Mouse (Mus musculus): ENCODE data around the gene Zfp385a. TPM values are rescaled to one million over a fixed set of nuclear protein-coding genes. Genes with fewer than 3 reads are reported as not detected.
A peak's percentile ranks its signal among the peaks of the same experiment; 100 is the strongest.

Gene Zfp385a
- polyA plus RNA-seq, 1 experiment from 2014 or later: 14.4 TPM

DNA sequence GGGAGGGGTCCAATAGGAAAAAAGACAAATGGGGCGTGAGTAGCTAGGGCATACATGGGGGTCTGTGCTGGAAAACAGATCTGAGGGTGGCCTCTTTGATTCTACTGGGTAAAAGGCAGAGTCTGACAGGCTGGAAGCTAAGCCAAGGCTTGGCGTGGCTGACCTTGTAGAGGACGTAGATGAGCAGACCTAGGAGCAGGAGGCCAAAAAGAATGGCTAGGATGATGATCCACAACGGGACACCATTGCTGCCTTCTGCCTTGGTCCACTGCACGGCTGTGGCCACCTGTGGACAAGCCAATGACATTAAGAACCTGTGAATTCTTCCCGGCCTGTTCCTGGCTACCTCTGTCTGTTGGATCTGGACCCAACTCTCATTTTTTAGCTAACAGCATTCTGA lies 5.9 kb upstream of the Zfp385a start:
- H3K27ac ChIP-seq: no peak overlapping the region

DNA sequence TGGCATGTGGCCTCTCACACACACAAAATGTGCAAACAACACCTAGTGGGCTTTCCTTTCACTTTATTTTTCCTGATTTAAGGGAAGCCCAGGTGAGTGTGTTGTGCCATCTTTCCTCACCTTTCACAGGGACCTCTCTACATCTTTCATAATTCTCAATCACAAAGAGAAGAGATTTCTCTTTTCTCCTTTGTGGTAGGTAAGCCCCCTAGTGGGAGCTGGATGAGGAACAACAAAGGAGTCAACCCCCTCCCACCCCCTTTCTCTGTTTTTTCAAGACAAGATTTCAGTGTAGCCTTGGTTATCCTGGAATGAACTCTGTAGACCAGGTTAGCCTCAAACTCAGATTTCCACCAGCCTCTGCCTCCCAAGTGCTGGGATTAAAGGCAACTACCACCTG lies 3.7 kb upstream of the Zfp385a start:
- Histone ChIP-seq H3K4me3 (replicated peaks) (no peak overlapping the region), H3K9me3 (replicated peaks) (no peaks in the 10 kb centered on the region), H3K4me1 (peaks cover 30% of the 10 kb centered on the region), H3K27ac (no peak overlapping the region), H3K4me2 (no peak overlapping the region), H3K9ac (no peak overlapping the region), H3K36me3 (peaks cover 48% of the 10 kb centered on the region), H3K27me3 (peaks cover 37% of the 10 kb centered on the region)
- no peak for ATAC-seq (replicated peaks; ENCODE audit: low FRiP score)

More for the DNA sequence above, 5.9 kb upstream of the Zfp385a start:
- H3K36me3 ChIP-seq: peaks cover 70% of the 10 kb centered on the region
- H3K9ac ChIP-seq: no peak overlapping the region
- no peak for ATAC-seq (replicated peaks; ENCODE audit: low FRiP score)
- H3K4me3 ChIP-seq (replicated peaks): no peak overlapping the region
- H3K9me3 ChIP-seq (replicated peaks): no peaks in the 10 kb centered on the region
- H3K27me3 ChIP-seq: peaks cover 15% of the 10 kb centered on the region
- H3K4me1 ChIP-seq: peaks cover 10% of the 10 kb centered on the region
- WGBS: 88% methylated on average over 6 of the region's 6 CpGs
- H3K4me2 ChIP-seq: no peak overlapping the region

DNA sequence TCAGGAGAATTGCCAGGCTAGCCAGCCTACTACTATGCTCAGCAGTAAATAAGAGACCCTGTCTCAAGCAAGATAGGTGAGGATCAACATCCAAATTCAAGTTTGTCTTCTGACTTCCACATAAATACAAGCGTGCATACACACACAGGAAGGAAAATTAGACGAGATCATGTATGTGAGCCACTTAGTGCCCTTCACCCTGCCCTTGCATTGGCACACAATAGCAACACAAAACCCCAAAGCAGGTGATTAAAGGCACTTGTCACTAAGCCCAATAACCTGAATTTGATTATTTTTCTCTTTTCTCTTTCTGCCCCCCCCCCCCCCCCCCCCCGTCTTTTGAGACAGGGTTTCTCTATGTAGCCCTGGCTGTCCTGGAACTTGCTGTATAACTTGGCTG lies 3.1 kb upstream of the Zfp385a start:
- peaks cover 30% of the 10 kb centered on the region for H3K4me1 ChIP-seq
- H3K27ac ChIP-seq: no peak overlapping the region
- no peak overlapping the region for H3K9ac ChIP-seq
- WGBS: 75% methylated on average over 3 of the region's 3 CpGs
- H3K4me3 ChIP-seq (replicated peaks): no peak overlapping the region
- peaks cover 44% of the 10 kb centered on the region for H3K36me3 ChIP-seq
- no peak for ATAC-seq (replicated peaks; ENCODE audit: low FRiP score)
- no peaks in the 10 kb centered on the region for H3K9me3 ChIP-seq (replicated peaks)
- H3K27me3 ChIP-seq: peaks cover 43% of the 10 kb centered on the region
- H3K4me2 ChIP-seq: no peak overlapping the region

DNA sequence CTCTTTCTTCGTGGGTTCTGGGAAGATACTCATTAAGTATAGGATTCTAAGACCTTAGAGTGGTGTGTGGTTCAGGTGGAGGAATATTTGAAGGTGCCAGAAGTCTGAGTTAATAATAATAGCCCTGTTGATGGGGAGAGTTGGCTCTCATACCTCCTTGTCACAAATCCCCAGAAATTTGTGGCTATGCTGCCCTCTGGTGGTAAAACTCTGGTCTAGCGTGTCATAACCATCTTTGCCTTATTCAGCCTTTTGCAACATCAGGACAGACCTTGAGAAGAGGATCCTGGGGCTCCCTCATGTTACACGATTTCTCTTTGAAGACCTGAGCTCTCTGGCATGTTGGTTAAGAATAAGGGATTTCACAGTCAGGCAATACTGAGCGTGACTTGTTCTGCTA lies 2.5 kb upstream of the Zfp385a start:
- H3K27ac ChIP-seq: no peak overlapping the region
- no peak overlapping the region for H3K9ac ChIP-seq
- H3K4me1 ChIP-seq: peaks cover 34% of the 10 kb centered on the region
- ATAC-seq (replicated peaks; ENCODE audit: low FRiP score): no peak
- peaks cover 49% of the 10 kb centered on the region for H3K27me3 ChIP-seq
- H3K9me3 ChIP-seq (replicated peaks): no peaks in the 10 kb centered on the region
- H3K4me3 ChIP-seq (replicated peaks): no peak overlapping the region
- H3K4me2 ChIP-seq: no peak overlapping the region
- 21% methylated on average over 4 of the region's 4 CpGs for WGBS
- H3K36me3 ChIP-seq: peaks cover 38% of the 10 kb centered on the region

DNA sequence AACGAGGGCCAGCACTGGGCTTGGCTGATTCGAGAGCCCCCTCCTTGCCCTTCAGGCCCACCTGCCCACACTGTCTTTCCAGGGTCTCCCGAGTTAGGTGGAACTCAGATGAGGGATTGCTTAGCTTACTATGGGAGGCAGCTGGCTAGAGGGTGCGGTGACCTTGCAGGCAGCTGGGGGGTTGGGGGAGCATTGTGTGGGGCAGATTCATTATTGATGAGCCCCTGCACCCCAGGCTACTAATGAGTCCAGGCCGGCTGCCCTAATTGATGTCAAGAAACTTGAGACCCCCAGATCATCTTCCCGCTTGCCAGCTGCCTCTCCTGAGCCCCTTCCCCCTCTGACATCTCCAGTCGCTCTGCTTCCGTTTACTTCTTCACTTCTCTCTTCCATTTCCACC lies 1.7 kb upstream of the Zfp385a start:
- Histone ChIP-seq H3K27me3 (peaks cover 54% of the 10 kb centered on the region), H3K9me3 (replicated peaks) (no peaks in the 10 kb centered on the region), H3K4me1 (peaks cover 37% of the 10 kb centered on the region), H3K4me2 (no peak overlapping the region), H3K27ac (no peak overlapping the region), H3K4me3 (replicated peaks) (no peak overlapping the region), H3K9ac (no peak overlapping the region), H3K36me3 (peaks cover 31% of the 10 kb centered on the region)
- 24% methylated on average over 8 of the region's 8 CpGs for WGBS
- no peak for ATAC-seq (replicated peaks; ENCODE audit: low FRiP score)

DNA sequence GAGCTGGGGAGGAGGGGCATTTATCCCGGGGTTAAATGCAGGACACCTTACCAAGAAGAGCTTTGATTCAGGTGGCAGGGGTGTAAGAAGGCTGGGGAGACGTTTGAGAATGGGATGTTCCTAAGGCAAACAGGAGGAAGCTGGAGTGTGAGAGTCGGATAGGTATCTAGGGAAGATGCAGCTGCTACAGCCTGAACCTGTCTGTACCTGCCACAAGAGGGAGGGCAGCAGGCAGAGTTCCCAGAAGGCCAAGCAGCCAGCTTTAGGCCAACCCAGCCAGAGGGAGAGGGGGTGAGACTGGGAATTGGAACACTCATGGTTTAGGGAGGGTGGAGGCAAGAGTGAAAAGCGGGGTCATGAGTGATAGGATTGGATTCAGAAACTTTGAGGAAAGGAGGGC lies 893 bp upstream of the Zfp385a start:
- no peak for ATAC-seq (replicated peaks; ENCODE audit: low FRiP score)
- H3K9me3 ChIP-seq (replicated peaks): no peaks in the 10 kb centered on the region
- H3K4me2 ChIP-seq: no peak overlapping the region
- H3K4me3 ChIP-seq (replicated peaks): no peak overlapping the region
- WGBS: 30% methylated on average over 4 of the region's 4 CpGs
- H3K27me3 ChIP-seq: peaks cover 55% of the 10 kb centered on the region
- peaks cover 23% of the 10 kb centered on the region for H3K36me3 ChIP-seq
- H3K27ac ChIP-seq: no peak overlapping the region
- H3K9ac ChIP-seq: no peak overlapping the region
- H3K4me1 ChIP-seq: peaks cover 39% of the 10 kb centered on the region

DNA sequence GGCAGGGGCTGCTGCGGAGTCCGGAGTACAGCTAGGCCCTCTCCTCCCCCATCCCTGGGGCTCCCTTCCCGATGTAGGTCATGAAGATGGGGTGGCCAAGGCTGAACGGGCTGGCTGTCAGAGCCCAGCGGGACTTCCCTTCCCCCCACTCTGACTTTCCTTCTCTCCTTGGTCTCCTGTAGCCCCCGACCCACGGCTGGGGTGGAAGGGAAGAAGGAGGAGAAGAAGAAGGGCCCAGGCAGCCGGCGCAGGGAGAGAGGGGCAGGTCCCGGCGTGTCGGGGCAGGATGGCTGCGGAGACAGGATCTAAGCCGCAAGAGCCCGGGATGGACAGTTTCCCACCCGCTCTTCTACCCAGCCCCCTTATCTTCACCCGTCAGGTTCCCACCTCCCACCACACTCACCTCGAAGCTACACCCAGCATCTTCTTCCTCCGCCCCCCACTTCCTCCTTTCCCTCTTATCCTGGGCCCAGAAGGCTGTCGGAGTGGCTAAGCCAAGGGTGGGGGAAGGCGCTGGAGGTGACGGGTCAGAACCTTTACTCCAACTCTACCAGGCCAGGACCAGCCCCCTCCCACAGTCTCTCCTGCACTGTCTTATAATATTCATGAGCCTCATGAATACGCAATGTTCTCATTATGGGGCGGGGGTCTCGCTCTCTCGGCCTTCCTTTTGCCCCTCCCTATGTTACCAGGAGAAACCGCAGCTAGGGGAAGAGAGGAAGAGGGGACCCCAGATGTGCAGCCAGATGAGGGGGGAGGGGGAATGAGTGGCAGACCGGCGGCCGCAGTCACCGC lies 530 bp downstream of the Zfp385a start:
- Histone ChIP-seq H3K4me3 (replicated peaks) (peak overlapping the region; percentile 67), H3K4me1 (peaks cover 51% of the 10 kb centered on the region), H3K9me3 (replicated peaks) (no peaks in the 10 kb centered on the region), H3K27ac (no peak overlapping the region), H3K4me2 (peak overlapping the region; percentile 95), H3K36me3 (peaks cover 9% of the 10 kb centered on the region), H3K9ac (peak overlapping the region; percentile 52), H3K27me3 (peaks cover 64% of the 10 kb centered on the region)
- peak; percentile 13; the same call in 1 of the 2 replicates for ATAC-seq (replicated peaks; ENCODE audit: low FRiP score)
- WGBS: 4% methylated on average over 28 of the region's 31 CpGs

DNA sequence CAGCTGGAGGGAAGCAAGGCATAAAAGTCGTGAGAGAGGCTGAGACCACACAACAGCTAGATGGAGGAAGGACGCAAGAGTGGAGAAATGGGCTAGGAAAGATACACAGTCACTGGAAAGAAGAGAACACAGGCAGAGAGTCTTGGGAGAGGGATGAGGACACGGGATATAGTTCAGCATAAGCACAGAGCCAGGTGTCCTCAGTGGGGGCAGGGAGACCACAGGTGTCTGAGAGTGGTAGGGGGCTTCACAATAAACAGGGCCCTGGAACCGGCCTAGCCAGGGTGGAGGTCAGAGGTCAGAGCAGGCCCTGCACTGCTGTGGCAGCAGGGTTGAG lies 1.1 kb downstream of the Zfp385a start:
- WGBS: 44% methylated on average over 4 of the region's 4 CpGs
- peaks cover 57% of the 10 kb centered on the region for H3K4me1 ChIP-seq
- no peak overlapping the region for H3K27ac ChIP-seq
- peak overlapping the region; percentile 67; the same call in 1 of the 2 replicates for H3K4me3 ChIP-seq (replicated peaks)
- no peak overlapping the region for H3K9ac ChIP-seq
- H3K9me3 ChIP-seq (replicated peaks): no peaks in the 10 kb centered on the region
- peaks cover 3% of the 10 kb centered on the region for H3K36me3 ChIP-seq
- ATAC-seq (replicated peaks; ENCODE audit: low FRiP score): no peak
- peaks cover 64% of the 10 kb centered on the region for H3K27me3 ChIP-seq
- H3K4me2 ChIP-seq: peak overlapping the region; percentile 95

DNA sequence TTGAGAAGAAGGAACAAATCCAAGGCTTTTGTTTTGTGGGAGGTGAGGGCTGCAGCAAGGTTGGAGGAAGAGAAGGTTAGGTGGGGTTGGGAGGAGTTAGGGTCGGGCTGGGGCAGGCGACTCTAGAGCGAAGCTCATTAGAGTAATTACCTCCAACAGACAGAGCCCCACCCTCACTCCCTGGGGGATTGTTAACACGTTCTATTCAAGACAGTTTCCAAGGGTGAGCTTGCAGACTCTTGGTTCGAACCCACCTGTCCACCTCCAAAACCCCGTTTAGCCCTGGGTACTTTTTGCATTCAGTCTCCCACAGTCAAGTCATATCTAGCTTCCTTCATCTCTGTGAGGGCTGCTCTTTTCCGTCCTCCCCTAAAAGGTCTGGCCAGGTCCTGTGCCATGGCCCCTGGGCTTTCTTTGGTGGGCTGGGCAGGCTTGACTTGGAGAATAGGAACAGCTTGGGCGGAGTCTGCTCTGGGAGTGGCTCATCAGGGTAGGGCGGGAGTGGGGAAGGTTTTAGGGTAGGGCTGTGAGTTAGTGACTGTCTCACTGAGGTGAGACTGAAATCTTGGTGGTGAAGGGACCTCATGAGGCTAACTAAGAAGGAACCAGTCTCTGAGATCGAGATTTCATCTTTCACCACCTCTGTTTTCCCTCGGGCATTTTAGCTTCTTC lies 2.8 kb downstream of the Zfp385a start:
- H3K4me2 ChIP-seq: no peak overlapping the region
- no peaks in the 10 kb centered on the region for H3K36me3 ChIP-seq
- H3K9ac ChIP-seq: no peak overlapping the region
- H3K27ac ChIP-seq: no peak overlapping the region
- H3K9me3 ChIP-seq (replicated peaks): no peaks in the 10 kb centered on the region
- ATAC-seq (replicated peaks; ENCODE audit: low FRiP score): no peak
- peaks cover 62% of the 10 kb centered on the region for H3K27me3 ChIP-seq
- H3K4me1 ChIP-seq: peaks cover 66% of the 10 kb centered on the region
- 20% methylated on average over 11 of the region's 11 CpGs for WGBS
- no peak overlapping the region for H3K4me3 ChIP-seq (replicated peaks)

DNA sequence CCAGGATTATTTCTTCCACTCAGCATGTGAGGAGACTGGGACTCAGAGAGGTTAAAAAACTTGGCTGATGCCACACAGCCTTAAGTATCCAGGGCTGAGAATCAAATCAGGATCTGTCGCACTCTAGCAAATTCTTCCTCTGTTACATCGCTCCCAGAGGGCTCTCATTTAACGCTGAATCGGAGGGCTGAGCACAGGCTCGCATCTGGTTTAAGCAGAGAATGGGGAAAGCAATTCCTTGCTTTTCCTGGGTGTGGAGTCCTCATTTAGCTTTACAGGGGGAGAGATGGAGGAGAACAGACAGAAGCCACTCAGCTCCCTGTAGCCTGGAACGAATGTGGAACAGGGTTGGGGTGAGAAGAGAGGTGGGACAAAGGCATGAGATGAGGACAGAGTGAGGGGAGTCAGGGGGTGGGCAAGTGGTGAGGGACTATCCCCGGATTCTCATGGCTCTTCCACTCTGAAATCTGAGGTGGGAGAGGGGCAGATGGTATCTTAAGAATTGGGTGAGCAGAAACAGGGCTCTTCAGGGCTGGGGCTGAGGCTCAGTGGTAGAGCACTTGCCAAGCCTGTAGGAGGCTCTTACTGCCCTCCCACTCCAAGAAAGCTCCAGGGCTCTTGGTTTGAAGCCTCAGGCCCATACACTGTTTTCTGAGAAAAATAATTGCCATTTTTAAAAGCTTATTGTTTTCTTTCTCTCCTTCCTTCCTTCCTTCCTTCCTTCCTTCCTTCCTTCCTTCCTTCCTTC lies 4.2 kb downstream of the Zfp385a start:
- no peak for ATAC-seq (replicated peaks; ENCODE audit: low FRiP score)
- Histone ChIP-seq H3K27ac (no peak overlapping the region), H3K9me3 (replicated peaks) (no peaks in the 10 kb centered on the region), H3K27me3 (peaks cover 48% of the 10 kb centered on the region), H3K9ac (no peak overlapping the region), H3K4me1 (peaks cover 54% of the 10 kb centered on the region), H3K36me3 (no peaks in the 10 kb centered on the region), H3K4me3 (replicated peaks) (no peak overlapping the region), H3K4me2 (no peak overlapping the region)
- WGBS: 25% methylated on average over 7 of the region's 7 CpGs

DNA sequence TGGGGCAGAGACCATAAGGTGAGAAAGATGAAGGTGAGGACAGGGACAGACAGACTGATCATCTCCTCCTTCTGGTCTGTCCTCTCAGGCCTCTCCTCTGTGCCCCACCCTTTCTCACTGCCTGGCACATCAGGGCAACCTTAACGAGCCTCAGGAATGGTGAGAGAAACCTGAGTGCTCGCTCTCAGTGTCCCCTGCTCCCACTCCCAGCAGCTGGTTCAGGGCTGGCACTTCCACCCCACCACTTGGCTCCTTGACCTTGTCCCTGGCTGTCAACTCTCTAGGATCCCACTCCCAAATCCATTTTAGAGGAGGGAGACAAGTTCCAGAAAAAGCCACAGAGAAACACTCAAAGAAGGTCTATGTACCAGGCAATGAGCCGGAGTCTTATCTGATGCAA lies 4.9 kb downstream of the Zfp385a start:
- Histone ChIP-seq H3K4me2 (no peak overlapping the region), H3K9ac (no peak overlapping the region), H3K36me3 (no peaks in the 10 kb centered on the region), H3K4me3 (replicated peaks) (no peak overlapping the region), H3K4me1 (peaks cover 48% of the 10 kb centered on the region), H3K27me3 (peaks cover 41% of the 10 kb centered on the region), H3K9me3 (replicated peaks) (no peaks in the 10 kb centered on the region), H3K27ac (no peak overlapping the region)
- WGBS: 47% methylated on average over 3 of the region's 3 CpGs
- no peak for ATAC-seq (replicated peaks; ENCODE audit: low FRiP score)

DNA sequence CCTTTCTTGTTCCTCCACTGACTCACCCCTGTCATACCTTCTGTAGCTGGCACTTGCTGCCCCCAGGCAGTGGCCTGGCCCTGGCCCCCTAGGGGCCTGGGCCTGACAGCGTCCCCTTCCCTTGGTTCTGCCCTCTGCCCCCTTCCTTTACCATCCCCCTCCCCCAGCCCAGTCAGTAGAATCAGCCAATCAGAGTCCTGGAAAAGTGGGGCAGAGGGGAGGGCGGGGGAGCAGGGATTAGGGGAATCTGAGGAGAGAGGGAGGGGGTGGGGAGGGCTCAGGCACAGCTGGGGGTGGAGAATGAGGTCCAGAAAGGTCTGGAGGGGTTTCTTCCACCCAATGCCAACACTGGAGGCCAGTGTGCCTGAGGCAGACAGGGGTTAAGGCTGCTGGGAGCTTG lies 5.7 kb downstream of the Zfp385a start:
- H3K4me3 ChIP-seq (replicated peaks): no peak overlapping the region
- H3K9me3 ChIP-seq (replicated peaks): no peaks in the 10 kb centered on the region
- H3K9ac ChIP-seq: no peak overlapping the region
- no peak overlapping the region for H3K4me2 ChIP-seq
- 15% methylated on average over 2 of the region's 2 CpGs for WGBS
- ATAC-seq (replicated peaks; ENCODE audit: low FRiP score): no peak
- no peak overlapping the region for H3K27ac ChIP-seq
- peaks cover 33% of the 10 kb centered on the region for H3K27me3 ChIP-seq
- no peaks in the 10 kb centered on the region for H3K36me3 ChIP-seq
- H3K4me1 ChIP-seq: peaks cover 40% of the 10 kb centered on the region
